Mouse (Mus musculus) MEL (cell line): ENCODE data around the gene Itpk1.

ENCODE experiments used
- BHLHE40 ChIP-seq: IDR thresholded peaks from 2 replicates; pipeline ENCODE4 v1.6.1; 2012; ENCODE audit warnings: low read depth, mild to moderate bottlenecking, inconsistent platforms, low read length, improper control_type of control experiment, borderline replicate concordance
- CTCF ChIP-seq, 3 experiments: IDR thresholded peaks in 2 of 3; conservative IDR thresholded peaks in 1 of 3; 2 replicates each; pipeline ENCODE4 v1.5.1; 2011 to 2012; ENCODE audit warnings: low read length in 3 of 3, low read depth in 2 of 3, mild to moderate bottlenecking in 2 of 3, improper control_type of control experiment in 1 of 3, inconsistent platforms in 1 of 3, mixed read lengths in 1 of 3, moderate library complexity in 1 of 3; ENCODE audit not compliant: control insufficient read depth in 1 of 3, insufficient read depth in 1 of 3, poor library complexity in 1 of 3, severe bottlenecking in 1 of 3
- EP300 ChIP-seq, 2 experiments: IDR thresholded peaks; 2 replicates each; pipeline ENCODE4 v1.6.1; 2011; ENCODE audit warnings: improper control_type of control experiment in 2 of 2, low read length in 2 of 2, low read depth in 1 of 2, mild to moderate bottlenecking in 1 of 2
- GABPA ChIP-seq: IDR thresholded peaks from 2 replicates; pipeline ENCODE4 v1.6.1; 2012; ENCODE audit warnings: low read depth, mild to moderate bottlenecking, inconsistent platforms, low read length, improper control_type of control experiment, moderate library complexity
- KAT2A ChIP-seq: conservative IDR thresholded peaks from 2 replicates; pipeline ENCODE4 v1.6.1; 2012; ENCODE audit warnings: low read depth, low read length, improper control_type of control experiment, inconsistent platforms
- MXI1 ChIP-seq: IDR thresholded peaks from 2 replicates; pipeline ENCODE4 v1.6.1; 2011; ENCODE audit warnings: mild to moderate bottlenecking, low read depth, low read length, improper control_type of control experiment
- POLR2A ChIP-seq, 2 experiments: IDR thresholded peaks; 2 replicates each; pipeline ENCODE4 v1.6.1; 2011 to 2012; ENCODE audit warnings: low read length in 2 of 2, mild to moderate bottlenecking in 2 of 2, control low read depth in 1 of 2, improper control_type of control experiment in 1 of 2, low read depth in 1 of 2, moderate library complexity in 1 of 2; ENCODE audit not compliant: control insufficient read depth in 1 of 2, insufficient read depth in 1 of 2, poor library complexity in 1 of 2
- POLR2AphosphoS2 ChIP-seq: IDR thresholded peaks from 2 replicates; pipeline ENCODE4 v1.6.1; 2011; ENCODE audit warnings: low read length, improper control_type of control experiment
- RCOR1 ChIP-seq: IDR thresholded peaks from 2 replicates; pipeline ENCODE4 v1.6.1; 2012; ENCODE audit warnings: low read depth, mild to moderate bottlenecking, inconsistent platforms, low read length, improper control_type of control experiment
- SIN3A ChIP-seq: IDR thresholded peaks from 2 replicates; pipeline ENCODE4 v1.6.1; 2012; ENCODE audit warnings: low read length, improper control_type of control experiment, inconsistent platforms
- TAL1 ChIP-seq: IDR thresholded peaks from 2 replicates; pipeline ENCODE4 v1.6.1; 2012; ENCODE audit warnings: mild to moderate bottlenecking, inconsistent platforms, low read length, moderate library complexity, mixed read lengths
- ZKSCAN1 ChIP-seq: IDR thresholded peaks from 2 replicates; pipeline ENCODE4 v1.6.1; 2012; ENCODE audit warnings: low read depth, mild to moderate bottlenecking, inconsistent platforms, low read length, improper control_type of control experiment, moderate library complexity
- ZNF384 ChIP-seq: IDR thresholded peaks from 2 replicates; pipeline ENCODE4 v1.6.1; 2012; ENCODE audit warnings: low read depth, mild to moderate bottlenecking, inconsistent platforms, low read length, improper control_type of control experiment

- TF ChIP-seq SIN3A: no peak
- TF ChIP-seq MXI1: peak; percentile 51; the same call in 1 of the 2 replicates
- TF ChIP-seq ZKSCAN1: no peak
- no peak; a peak in 1 of 4 replicates for TF ChIP-seq POLR2A (IDR thresholded peaks at IDR 0.05; ENCODE audit: control insufficient read depth in 1 of 2, insufficient read depth in 1 of 2, low read depth in 1 of 2, low read length in 2 of 2, poor library complexity in 1 of 2)
- TF ChIP-seq CTCF (IDR thresholded peaks at IDR 0.05 in 2 of 3, conservative IDR thresholded peaks at IDR 0.05 in 1 of 3; ENCODE audit: control insufficient read depth in 1 of 3, insufficient read depth in 1 of 3, low read depth in 2 of 3, low read length in 3 of 3, poor library complexity in 1 of 3, severe bottlenecking in 1 of 3): peak; percentile 22 to 54 (median 53); a peak in 4 of 6 replicates
- TF ChIP-seq RCOR1: no peak
- no peak for TF ChIP-seq ZNF384
- no peak for TF ChIP-seq POLR2AphosphoS2
- TF ChIP-seq GABPA: no peak
- TF ChIP-seq KAT2A: no peak
- no peak for TF ChIP-seq TAL1
- TF ChIP-seq BHLHE40: peak; percentile 90
- TF ChIP-seq EP300 (IDR thresholded peaks at IDR 0.05; ENCODE audit: low read depth in 1 of 2, low read length in 2 of 2): no peak
These were observed 3.5 kb upstream of the Itpk1 start for GRCm38 (mm10) chr12:102708220-102708619.
